Mouse (Mus musculus) adrenal gland, postnatal 25 days (tissue): Measurements from ENCODE around the gene Ptprn2. TPM values are rescaled to one million over a fixed set of nuclear protein-coding genes. Genes with fewer than 3 reads are reported as not detected.

ENCODE experiments used
- DNase-seq: peaks from one replicate; pipeline ENCODE4 v3.0.0; 2021; ENCODE audit warnings: mixed read lengths
- total RNA-seq: library from RNA; stranded (reverse); gene quantifications from 2 replicates; pipeline ENCODE4 v1.2.3, GENCODE M21; 2021

The Ptprn2 gene
- total RNA-seq, 1 experiment from 2014 or later = 21.7 TPM

DNA sequence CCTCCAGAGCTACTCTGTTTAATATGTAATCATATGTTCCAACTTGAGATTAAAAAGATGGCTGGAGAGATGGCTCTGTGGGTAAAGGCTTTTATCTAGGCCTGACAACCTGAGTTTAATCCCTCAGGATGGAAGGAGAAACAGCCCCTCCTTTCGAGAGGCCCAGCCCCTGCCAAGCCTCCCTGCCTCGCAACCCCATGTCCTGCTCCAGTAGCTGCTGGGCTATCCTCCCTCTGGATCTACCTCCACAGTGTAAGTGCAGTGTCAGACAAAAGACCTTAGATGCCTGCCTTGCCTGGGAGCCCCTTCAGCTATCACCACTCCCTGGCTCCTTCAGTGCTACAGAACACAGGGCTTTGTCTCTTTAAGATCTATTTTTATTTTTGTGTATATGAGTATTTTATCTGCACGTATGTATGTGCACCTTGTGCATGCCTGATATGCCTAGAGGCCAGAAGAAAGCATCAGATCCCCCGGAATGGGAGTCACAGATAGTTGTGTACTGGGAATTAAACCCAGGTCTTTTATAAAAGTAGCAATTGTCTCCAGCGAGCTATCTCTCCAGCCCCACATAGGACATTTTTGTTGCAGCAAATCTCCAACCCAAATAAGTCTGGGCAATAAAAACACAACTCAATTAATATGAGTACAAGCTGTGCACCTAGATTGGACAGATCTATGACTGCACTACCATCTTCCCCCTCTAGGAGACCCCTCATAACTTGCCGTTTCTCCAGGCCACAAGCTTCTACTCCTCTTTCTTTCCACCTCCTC is 775.1 kb downstream of the Ptprn2 start:
- no peak for DNase-seq

DNA sequence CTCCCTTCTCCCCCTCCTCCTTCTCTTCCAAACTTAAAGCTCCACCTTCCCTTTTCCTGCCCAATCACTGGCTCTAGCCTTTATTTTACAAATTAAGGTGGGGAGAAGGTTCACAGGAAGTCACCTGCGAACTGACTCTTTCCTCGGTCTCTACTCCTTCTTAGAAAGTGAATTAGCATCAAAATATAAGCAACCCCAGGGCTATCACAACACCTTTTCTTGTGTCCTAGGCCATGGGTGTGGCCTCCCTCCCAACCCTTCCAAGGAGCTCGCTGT is 775.6 kb downstream of the Ptprn2 start:
- DNase-seq = no peak

DNA sequence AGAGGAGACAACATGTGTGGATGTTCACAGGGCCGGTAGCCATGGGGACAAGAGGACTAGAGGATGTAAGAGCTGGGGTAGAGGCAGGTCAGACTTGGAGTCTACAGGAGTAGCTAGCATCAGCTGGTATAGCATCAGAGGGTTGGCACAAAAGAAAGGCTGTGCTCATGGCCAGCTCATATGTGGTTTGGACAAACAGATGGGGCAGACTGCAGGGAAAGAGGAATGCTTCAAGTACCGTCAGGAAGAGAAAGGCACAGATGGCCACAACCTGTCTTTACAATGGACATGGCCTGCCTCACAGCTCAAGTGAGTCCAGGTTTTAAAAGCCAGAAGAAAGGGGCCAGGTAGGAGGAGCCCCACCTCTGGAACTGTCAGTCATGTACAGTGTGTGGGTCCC is 776.5 kb downstream of the Ptprn2 start:
- no peak for DNase-seq

DNA sequence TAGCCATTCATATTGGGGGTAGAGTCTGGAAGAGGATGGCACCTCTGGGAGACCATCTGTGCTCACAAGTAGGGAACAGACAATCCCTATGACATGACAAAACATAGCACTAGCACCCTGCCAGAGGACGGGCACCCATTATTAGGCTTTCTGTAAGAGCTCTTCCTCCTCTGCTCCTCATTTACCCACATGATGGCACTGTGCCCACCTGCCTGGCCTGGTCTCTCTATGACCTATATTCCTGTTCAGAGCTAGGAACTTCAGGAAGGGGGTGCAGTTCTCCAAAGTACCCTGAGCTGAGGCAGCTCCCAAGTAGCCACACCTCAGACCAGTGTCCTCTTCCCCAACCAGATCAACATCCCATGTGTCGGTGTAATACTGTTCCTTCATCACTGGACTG is 777.6 kb downstream of the Ptprn2 start:
- no peak for DNase-seq

DNA sequence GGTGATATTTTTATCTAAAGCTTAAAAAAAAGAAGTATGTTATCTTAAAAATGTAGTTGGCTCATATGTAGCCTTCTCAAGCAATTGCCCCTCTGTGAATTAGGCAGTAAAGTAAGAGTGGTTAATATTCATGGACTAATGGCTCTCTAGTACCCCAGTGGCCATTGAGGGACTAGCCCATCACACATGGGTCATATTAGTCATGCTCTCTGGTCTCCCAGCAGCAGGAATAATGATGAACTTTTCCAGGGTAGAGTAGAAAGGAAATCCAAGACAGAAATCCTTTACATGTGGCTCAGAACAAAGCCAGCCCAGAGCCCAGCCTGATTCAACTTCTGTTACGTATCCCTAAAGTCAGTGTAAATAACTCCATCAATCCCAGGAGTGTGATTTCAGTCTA is 779.7 kb downstream of the Ptprn2 start:
- DNase-seq = no peak

DNA sequence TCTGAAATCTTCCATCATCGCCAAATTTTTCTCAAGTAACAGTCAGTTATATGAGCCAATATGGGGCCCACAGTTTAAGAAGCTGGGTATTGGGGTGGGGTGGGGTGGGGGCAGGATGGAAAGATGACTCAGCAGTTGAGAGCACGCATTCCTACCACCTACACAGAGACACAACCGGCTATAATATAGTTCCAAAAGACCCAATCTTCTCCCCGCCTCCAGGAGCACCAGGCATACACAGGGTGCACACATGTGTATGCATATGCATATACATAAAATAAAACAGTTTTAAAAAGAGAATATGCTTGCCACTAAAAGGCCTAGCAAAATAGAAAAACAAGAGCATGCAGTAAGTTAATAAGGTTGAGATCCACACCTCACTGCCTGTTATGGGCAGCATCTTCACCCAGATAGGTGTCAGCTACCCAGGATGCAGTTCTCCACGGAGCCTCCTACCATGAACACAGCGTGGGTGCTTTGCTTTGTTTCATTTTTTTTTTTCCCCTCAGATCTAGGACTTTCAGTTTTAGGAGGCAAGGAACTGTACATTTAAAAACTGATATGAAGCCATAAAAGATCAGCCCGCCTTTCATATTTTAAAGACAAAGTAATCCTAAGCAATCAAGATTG is 783.1 kb downstream of the Ptprn2 start:
- no peak for DNase-seq

DNA sequence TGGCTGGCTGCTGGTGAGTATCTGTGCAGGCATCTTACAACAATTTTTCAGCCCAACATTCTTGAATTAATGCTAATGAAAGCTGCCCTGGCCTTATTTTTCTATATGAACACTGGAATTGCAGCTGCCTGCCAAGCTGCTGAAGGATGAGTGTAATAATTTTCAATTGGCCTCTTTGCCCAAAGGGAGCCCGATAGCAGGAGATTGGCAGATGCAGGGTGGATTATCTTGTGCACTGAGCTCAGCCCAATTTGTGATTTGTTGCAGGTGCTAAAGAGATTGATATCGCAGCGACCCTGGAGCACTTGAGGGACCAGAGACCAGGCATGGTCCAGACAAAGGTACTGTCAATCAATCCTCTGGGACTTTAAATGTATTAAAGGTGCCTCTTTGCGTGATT is 783.8 kb downstream of the Ptprn2 start:
- no peak for DNase-seq

DNA sequence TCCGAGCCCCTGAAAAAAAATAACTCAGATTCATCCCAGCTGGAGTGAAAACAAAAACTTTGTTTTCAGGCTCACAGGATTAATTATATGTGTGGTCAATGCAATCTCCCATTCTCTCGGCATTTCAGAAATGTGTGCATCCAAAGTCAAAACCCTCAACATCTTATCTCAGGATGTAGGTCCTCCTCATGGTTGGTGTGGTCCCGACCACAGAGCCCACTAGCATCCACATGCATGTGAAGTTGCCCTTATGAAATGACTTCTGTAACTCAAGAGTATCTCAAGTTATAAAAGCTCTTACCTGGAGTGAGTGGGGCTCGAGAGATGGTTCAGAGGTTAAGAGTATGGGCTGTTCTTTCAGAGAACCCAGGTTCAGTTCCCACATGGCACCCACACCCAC is 784.7 kb downstream of the Ptprn2 start:
- no peak for DNase-seq

DNA sequence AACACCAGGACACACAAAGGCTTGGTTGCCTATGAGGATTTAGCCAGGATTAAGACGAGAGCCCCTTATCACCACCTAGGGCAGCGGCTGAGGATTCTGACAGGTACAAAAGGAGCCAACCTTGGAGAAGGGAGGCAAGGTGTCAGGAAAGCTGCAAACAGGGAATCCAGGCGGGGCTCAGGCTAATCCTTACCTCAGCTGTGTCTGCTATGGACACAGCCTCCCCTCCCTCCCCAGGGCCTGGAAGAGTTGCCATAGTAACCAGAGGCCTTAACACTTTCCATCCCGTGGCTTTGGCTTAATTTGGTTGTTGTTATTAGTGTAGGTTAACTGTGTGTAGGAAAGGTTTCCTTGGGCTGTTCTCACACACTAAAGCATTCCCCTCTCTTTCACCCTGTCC is 787.6 kb downstream of the Ptprn2 start:
- no peak for DNase-seq

DNA sequence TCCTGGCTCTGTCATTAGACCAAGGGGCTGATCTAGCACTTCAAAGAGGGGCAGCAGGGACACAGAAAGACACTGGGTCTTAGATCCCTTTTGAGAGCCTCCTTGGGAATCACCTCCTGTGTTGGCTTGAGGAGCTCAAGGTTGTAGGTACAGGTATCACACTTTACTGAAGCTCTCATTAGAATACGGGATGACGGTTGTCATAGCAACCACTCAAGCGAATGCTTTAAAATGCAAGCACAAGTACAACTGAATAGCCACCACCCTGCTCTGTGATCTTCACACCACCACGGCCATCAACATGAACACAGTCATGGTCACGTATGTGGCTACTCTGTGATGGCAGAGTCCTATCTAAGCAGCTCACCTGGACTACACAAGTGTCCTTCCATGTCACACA is 789.1 kb downstream of the Ptprn2 start:
- DNase-seq = no peak

DNA sequence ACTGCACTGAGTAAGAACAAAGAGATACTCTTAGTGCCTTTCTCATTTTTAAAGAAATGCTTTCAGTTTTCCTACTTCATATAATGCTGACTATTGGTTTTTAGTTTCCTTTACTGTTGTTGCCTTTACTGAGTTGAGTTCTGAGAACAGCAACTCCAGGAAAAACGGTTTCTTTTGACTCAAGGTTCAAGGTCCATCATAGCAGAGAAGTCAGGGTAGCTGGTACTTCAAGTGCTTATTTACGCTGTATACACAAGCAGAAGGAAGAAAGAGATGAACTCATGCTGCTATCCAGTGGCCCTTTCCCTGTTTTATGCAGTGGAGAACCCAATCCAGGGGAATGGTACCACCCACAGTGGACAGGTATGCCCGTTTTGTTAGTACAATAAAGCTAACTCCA is 795.3 kb downstream of the Ptprn2 start:
- no peak for DNase-seq

DNA sequence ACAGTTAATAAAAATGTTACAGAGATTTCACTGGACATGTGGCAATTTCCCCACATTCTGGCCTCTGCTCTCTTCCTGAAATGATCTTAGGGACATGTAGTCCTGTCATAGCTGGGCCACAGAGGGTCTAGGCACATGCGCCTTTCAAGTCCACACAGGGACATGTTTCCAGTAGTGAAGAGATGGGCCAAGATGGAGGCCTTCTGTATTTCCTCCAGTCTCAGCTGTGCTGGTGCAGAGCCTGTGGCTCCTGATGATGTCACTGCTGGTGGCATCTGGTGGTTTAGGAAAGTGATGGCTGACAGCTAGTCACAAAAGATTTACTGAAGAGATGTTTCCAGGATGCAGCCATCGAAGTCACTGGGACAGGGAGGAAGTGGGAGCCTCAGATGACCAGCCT is 797.1 kb downstream of the Ptprn2 start:
- DNase-seq = no peak

DNA sequence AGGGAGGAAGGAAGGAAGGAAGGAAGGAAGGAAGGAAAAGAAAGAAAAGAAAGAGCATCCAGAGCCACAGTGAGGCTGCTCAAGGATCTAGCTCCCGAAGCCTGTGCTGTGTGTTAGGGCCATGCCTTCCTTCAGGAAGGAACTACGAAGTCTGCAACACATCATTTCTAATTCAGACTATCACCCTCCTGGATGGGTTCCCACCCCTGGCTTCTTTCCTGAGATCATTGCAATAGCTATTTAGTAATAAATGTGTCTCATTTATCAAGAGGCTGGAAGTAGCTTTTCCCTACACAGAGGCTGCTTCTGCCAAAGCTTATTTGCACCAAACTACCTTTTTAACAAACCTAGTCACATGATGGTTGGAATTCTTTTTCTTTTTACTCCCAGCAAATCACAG is 801.9 kb downstream of the Ptprn2 start:
- no peak for DNase-seq

DNA sequence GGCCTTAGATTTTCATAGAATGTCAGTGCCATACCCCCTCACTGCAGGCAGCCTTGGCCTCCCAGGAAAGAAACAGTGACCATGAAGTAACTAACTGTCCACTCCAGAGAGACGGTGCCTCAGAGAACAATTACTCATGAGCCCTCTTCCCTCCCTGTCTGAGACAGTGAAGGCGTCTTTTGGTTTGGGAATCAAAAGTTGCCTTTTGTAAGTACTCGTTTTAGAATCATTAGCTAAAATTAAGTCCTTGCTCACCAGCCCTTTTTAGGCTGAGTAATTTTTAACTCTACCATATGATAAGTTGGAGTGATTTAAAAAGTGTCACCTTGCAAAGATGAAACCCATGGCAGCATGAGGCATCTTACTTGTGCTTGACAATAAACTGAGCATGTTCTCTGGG is 806.4 kb downstream of the Ptprn2 start:
- DNase-seq = no peak

DNA sequence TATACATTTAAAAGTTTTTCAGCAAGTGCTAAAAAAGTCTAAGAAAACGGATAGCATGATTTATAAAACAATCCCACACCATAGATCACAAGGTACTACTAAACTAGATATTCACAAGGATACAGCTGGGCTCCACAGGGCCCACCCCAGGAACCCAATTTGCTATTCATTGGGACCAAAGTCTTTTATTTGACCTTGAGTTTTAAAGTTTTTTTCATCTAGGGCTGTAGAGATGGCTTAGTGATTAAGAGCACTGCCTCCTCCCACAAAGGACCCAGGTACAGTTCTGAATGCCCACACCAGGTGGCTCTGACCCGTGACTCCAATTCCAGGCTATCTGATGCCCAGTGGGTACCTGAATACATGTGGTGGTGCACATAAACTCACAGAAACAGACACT is 811.3 kb downstream of the Ptprn2 start:
- no peak for DNase-seq

DNA sequence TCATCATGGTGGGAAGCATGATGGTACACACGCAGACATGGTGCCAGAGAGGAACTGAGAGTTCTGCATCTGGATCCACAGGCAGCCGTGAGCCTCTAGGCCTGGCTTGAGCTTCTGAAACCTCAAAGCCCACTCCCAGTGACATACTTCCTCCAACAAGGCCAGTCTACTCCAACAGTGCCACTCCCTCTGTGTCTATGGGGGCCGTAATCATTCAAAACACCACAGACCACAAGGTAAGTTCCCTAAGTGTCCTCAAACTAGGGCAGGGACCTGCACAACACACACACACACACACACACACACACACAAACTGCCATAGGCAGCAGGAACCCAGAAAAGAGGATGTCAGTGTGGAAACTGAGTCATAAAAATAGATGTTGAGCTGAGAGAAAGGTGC is 813.6 kb downstream of the Ptprn2 start:
- DNase-seq = no peak

DNA sequence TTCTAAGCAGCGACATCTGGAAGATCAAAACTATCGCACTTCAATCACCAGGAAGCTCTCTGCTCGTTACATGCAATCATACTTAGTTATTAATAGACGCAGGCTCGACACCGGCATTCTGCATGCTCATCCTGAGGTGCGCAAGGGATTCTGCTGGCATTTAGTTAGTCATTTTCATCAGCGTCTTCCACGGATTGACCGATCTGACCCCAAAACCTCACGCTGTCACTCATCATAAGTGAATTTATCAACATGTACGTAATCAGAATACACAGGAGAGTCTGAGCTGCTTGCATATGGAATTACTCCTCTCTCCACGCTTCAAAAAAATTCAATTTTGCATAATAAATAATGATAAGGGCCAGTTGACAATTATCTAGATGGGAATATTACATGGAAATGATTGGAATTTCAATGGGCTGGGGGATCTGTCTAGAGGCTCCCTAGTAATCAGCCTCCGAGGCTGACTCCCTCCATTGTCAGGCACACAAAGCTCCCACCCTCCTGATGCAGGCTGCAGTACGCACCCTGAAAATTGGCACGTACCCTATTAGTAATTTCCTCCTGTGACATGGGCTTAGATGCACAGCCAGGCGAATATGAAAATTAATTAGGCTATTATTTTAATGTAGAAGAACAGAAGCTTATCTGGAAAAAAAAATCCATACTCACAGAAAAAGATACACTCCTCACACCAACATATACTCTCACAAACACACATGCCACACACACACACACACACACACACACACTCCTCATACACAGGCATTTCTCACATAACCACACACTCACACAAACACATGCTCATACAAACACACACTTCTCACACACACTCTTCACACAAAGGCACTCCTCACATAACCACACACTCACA is 819.5 kb downstream of the Ptprn2 start:
- DNase-seq = no peak

DNA sequence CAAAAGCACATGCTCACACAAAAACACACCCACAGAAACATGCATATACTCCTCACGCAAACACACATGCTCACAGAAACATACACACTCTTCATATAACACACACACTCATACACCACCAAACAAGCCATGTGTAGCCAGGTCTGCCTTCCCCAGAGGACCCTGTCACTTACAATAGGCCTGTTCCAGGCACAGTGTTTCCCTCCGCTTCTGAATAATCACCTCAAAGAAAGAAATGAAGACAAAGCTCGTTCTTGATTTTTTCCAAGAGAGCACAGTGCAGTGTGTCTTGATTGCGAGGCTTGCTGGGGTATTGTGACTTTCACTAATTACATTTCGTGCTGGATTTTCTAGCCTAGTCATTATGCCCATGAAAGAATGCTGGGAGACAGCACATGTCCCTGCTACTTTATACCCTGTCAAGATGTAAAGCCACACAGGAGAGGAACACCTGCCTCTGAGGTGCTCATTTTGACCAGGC is 820.1 kb downstream of the Ptprn2 start:
- DNase-seq = no peak

DNA sequence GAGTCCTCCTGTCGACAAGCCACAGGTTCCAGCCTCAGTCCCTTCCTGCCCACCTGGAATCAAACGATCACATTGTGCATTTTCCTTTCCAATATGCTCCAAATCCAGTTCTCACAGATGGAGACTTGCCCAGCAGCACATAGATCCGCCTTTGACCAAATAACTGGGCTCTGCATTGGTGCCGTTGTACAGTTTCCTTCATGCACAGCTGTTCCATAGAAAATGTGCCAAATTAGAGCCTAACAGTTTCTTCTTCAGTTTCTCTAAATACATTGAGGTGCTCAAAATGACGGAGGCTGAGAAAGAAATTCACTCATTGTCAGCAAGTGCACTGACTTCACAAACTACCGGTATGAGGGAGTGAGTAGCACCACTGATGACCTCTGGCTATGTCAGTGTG is 826.6 kb downstream of the Ptprn2 start:
- DNase-seq = no peak

DNA sequence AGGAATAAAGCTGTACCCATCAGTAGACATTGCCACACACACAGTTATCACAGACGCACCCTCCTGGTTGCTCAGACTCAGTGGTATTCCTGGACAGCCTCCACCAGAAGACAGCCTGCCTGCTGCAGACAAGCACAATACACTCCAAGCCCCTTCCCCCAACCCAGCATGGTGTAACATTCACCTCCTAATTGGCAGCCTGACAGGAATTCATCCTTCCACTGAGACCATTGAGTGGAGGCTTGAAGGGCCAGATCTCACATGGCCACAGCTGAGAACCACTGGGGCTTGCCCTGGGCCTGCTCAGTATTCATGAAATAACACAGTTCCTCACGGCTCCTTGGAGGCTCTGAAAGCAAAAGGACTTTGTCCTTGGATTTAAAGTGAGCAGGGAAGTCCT is 829.5 kb downstream of the Ptprn2 start:
- no peak for DNase-seq

DNA sequence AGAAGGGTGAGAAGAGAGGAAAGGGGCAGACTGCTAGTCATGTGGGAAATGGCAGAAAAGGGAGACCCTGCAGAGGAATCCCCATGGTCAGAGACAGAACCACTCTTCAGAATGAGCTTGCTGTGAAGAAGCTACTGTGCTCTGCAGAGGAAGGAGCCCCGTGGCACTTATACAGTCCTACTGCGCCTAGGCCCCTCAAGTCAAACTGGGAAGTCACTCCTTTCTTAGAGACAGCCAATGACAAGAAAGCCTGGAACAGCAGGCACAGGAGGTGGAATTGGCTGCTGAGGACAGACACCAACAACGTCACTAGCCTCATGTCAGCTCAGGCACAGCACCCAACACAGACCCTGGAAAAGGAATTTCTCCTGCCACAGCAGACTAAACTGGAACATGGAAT is 830.1 kb downstream of the Ptprn2 start:
- DNase-seq = no peak

DNA sequence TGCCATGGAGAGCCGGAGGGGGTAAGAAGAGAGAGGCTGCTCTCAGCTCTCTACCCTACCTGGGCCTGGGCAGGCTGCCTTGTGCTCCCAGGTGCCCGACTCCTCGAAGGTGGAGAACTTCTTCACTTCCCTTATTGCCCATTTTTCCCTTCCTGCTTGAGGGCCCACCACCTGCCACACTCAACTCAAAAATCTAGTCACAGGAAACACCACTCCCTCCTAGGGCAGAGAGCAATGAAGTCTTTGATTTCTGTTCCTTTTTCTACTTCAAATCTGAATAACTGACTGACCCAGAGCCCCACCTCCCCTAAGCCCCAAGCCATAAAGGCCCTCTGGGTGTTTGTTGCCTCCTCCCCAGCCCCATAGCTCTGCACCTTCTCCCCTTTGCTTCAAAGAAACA is 832.7 kb downstream of the Ptprn2 start:
- no peak for DNase-seq

DNA sequence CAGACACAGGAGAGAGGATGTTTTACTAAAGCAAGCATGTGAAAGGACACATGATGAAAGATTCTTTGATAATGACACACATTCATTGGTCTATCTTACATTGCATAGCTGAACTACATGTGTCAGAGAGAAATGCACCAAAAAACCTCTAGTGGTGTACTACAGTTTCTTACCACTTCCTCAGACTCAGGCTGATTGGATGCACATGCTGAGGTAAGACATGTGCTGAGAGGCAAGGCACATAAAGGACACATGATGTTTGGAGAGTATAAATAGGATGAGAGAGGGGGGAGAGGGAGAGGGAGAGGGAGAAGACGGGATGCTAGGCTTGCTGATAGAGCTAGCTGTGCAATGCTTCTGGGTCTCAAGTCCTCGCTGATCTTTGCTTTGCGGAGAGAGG is 837.5 kb downstream of the Ptprn2 start:
- DNase-seq = no peak
